Mouse (Mus musculus): ENCODE measurements around the gene Klf12. TPM values are rescaled to one million over a fixed set of nuclear protein-coding genes. Genes with fewer than 3 reads are reported as not detected.

Klf12 gene
- polyA plus RNA-seq, 1 experiment from 2014 or later = 15.4 TPM

DNA sequence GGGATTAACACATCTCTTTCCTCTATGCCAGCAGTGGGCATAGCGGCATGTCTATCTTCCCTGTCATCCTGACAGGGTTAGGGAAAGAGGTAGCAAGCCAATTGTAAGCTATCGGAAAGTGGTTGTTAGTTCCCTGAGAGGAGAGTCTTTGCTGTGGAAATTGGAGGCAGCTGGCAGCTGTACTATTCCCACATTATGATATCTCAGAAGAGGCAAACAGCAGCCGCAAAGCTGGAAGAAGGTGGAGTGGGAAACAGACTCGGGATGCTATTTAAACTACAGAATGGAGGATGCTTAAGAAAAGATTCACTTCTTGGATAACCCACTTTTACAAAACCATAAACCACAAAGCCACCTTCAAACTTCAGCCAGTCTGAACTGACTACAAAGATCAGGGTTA is 85.8 kb downstream of the Klf12 start:
- H3K4me2 ChIP-seq = no peak overlapping the region
- no peaks in the 10 kb centered on the region for H3K9me3 ChIP-seq (ENCODE audit: low read depth, low read length)
- H3K4me1 ChIP-seq (ENCODE audit: insufficient read depth) = no peaks in the 10 kb centered on the region
- H3K36me3 ChIP-seq (ENCODE audit: insufficient read depth) = no peaks in the 10 kb centered on the region
- H3K4me3 ChIP-seq (ENCODE audit: low read depth, low read length) = no peak overlapping the region
- H3K27me3 ChIP-seq (ENCODE audit: insufficient read depth, low read length) = no peaks in the 10 kb centered on the region
- ATAC-seq (ENCODE audit: insufficient read depth) (no peak), DNase-seq (no peak)
- 95% methylated on average over 4 of the region's 4 CpGs for WGBS
- no peak overlapping the region for H3K27ac ChIP-seq (ENCODE audit: low read depth)
- no peak for TF ChIP-seq CTCF (IDR thresholded peaks at IDR 0.05; ENCODE audit: low read depth)
- no peak overlapping the region for H3K9ac ChIP-seq

DNA sequence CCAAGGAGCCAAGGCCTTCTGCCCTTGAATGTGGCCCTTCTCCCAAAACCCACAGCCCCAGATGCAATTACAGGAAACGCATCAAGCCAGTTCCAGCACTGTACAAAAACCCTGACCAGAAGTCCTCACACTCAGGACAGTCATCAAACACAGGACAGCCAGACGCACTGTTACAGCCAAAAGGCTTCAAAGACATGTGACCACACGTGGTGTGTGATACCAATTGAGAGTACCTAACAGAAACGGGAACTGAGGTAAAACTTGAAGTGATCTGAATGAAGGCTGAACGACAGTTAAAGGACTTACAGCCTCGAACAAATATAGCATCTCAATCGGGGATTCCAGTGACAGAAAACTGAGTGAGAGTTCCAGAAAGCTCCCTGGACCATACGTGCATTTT is 87.3 kb downstream of the Klf12 start:
- Histone ChIP-seq H3K36me3 (ENCODE audit: insufficient read depth) (no peaks in the 10 kb centered on the region), H3K27ac (ENCODE audit: low read depth) (no peak overlapping the region), H3K9me3 (ENCODE audit: low read depth, low read length) (no peaks in the 10 kb centered on the region), H3K4me1 (ENCODE audit: insufficient read depth) (no peaks in the 10 kb centered on the region), H3K27me3 (ENCODE audit: insufficient read depth, low read length) (no peaks in the 10 kb centered on the region), H3K9ac (no peak overlapping the region), H3K4me2 (no peak overlapping the region), H3K4me3 (ENCODE audit: low read depth, low read length) (no peak overlapping the region)
- TF ChIP-seq CTCF (IDR thresholded peaks at IDR 0.05; ENCODE audit: low read depth) = no peak
- DNase-seq (no peak), ATAC-seq (ENCODE audit: insufficient read depth) (no peak)
- WGBS = 93% methylated on average over 8 of the region's 8 CpGs

DNA sequence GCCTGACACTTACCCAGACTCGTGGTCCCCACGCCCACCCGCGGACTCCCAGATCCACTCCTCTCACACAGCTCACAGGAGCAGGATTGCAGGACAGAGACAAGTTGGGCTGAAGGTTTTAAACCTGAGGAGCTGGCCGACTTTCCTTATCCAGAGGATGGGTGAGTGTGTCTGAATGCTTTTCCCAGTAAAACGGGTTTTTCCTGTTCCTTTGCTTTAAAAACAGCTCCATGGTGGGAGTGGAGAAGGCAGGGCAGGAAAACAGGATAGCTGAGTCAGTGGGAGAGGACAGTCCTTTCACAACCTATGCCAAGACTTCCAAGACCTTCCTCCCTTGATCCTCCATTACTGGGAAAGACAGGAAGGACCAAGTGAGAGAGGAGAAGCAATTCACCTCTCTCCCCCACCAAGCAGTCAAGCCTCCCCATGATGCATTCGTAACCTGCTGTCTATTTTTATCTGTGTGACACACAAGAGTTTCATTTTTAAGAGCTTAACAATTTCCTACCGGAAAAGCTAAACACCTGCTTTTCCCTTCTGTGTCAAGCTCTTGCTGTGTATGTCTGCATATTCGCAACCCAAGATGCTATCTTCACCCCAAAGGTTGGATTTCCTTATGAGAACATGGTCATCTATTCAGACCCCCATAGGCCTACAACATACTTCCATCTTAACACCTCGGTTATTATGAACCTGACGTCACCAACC is 94.8 kb downstream of the Klf12 start:
- Histone ChIP-seq H3K9me3 (ENCODE audit: low read depth, low read length) (no peaks in the 10 kb centered on the region), H3K4me3 (ENCODE audit: low read depth, low read length) (no peak overlapping the region), H3K4me1 (ENCODE audit: insufficient read depth) (no peaks in the 10 kb centered on the region), H3K27ac (ENCODE audit: low read depth) (no peak overlapping the region), H3K9ac (no peak overlapping the region), H3K27me3 (ENCODE audit: insufficient read depth, low read length) (no peaks in the 10 kb centered on the region), H3K4me2 (no peak overlapping the region), H3K36me3 (ENCODE audit: insufficient read depth) (no peaks in the 10 kb centered on the region)
- TF ChIP-seq CTCF (IDR thresholded peaks at IDR 0.05; ENCODE audit: low read depth) = no peak
- WGBS = 73% methylated on average over 11 of the region's 11 CpGs
- DNase-seq = no peak
- no peak for ATAC-seq (ENCODE audit: insufficient read depth)

GRCm38 (mm10) chr14:100187372-100187771 is 97.1 kb downstream of the Klf12 start:
- no peaks in the 10 kb centered on the region for H3K36me3 ChIP-seq (ENCODE audit: insufficient read depth)
- WGBS = 68% methylated on average over 3 of the region's 3 CpGs
- H3K9ac ChIP-seq = no peak overlapping the region
- ATAC-seq (ENCODE audit: insufficient read depth) (no peak), DNase-seq (no peak)
- no peak overlapping the region for H3K4me2 ChIP-seq
- no peaks in the 10 kb centered on the region for H3K9me3 ChIP-seq (ENCODE audit: low read depth, low read length)
- no peaks in the 10 kb centered on the region for H3K27me3 ChIP-seq (ENCODE audit: insufficient read depth, low read length)
- TF ChIP-seq CTCF (IDR thresholded peaks at IDR 0.05; ENCODE audit: low read depth) = no peak
- H3K4me3 ChIP-seq (ENCODE audit: low read depth, low read length) = no peak overlapping the region
- H3K4me1 ChIP-seq (ENCODE audit: insufficient read depth) = no peaks in the 10 kb centered on the region
- H3K27ac ChIP-seq (ENCODE audit: low read depth) = no peak overlapping the region

DNA sequence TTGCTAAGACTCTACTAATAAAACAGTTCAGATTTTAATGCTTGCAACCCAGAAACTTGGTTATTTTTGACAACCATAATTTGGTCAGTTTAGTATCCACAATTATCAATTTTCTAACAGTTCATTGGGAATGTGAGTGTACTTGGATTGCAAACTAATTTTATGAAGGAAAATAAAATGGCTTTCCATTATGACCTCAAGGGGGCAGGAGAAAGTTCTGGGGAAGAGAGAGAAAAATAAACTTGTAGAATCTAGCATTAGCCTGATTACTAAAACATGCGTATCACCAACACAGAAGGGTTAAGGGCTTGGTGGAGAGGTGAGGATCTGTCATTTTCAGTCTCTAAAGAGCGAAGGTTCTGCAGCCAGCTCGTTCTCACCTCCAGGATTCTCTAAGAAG is 106.7 kb downstream of the Klf12 start:
- Histone ChIP-seq H3K36me3 (ENCODE audit: insufficient read depth) (no peaks in the 10 kb centered on the region), H3K27me3 (ENCODE audit: insufficient read depth, low read length) (no peaks in the 10 kb centered on the region), H3K4me2 (no peak overlapping the region), H3K4me3 (ENCODE audit: low read depth, low read length) (no peak overlapping the region), H3K9ac (no peak overlapping the region), H3K4me1 (ENCODE audit: insufficient read depth) (no peaks in the 10 kb centered on the region; the same call in 1 of the 2 replicates), H3K27ac (ENCODE audit: low read depth) (no peak overlapping the region), H3K9me3 (ENCODE audit: low read depth, low read length) (no peaks in the 10 kb centered on the region)
- TF ChIP-seq CTCF (IDR thresholded peaks at IDR 0.05; ENCODE audit: low read depth) = peak; percentile 33; the same call in 1 of the 2 replicates
- 68% methylated on average over 3 of the region's 3 CpGs for WGBS
- DNase-seq (peak; percentile 31), ATAC-seq (ENCODE audit: insufficient read depth) (no peak)

GRCm38 (mm10) chr14:100165075-100165474 is 119.4 kb downstream of the Klf12 start:
- Histone ChIP-seq H3K27me3 (ENCODE audit: insufficient read depth, low read length) (no peaks in the 10 kb centered on the region), H3K36me3 (ENCODE audit: insufficient read depth) (no peaks in the 10 kb centered on the region), H3K4me2 (no peak overlapping the region), H3K4me1 (ENCODE audit: insufficient read depth) (no peaks in the 10 kb centered on the region), H3K9ac (no peak overlapping the region), H3K9me3 (ENCODE audit: low read depth, low read length) (no peaks in the 10 kb centered on the region), H3K27ac (ENCODE audit: low read depth) (no peak overlapping the region), H3K4me3 (ENCODE audit: low read depth, low read length) (no peak overlapping the region)
- ATAC-seq (ENCODE audit: insufficient read depth) (no peak), DNase-seq (no peak)
- 90% methylated on average over 2 of the region's 2 CpGs for WGBS
- TF ChIP-seq CTCF (IDR thresholded peaks at IDR 0.05; ENCODE audit: low read depth) = no peak

GRCm38 (mm10) chr14:100156639-100157038 is 127.8 kb downstream of the Klf12 start:
- H3K4me1 ChIP-seq (ENCODE audit: insufficient read depth) = no peaks in the 10 kb centered on the region
- TF ChIP-seq CTCF (IDR thresholded peaks at IDR 0.05; ENCODE audit: low read depth) = no peak
- no peak for ATAC-seq (ENCODE audit: insufficient read depth)

More at GRCm38 (mm10) chr14:100156639-100157038, 127.8 kb downstream of the Klf12 start:
- no peak overlapping the region for H3K9ac ChIP-seq
- no peaks in the 10 kb centered on the region for H3K27me3 ChIP-seq (ENCODE audit: insufficient read depth, low read length)
- DNase-seq = no peak
- no peaks in the 10 kb centered on the region for H3K36me3 ChIP-seq (ENCODE audit: insufficient read depth)
- no peak overlapping the region for H3K4me3 ChIP-seq (ENCODE audit: low read depth, low read length)
- H3K4me2 ChIP-seq = no peak overlapping the region
- H3K27ac ChIP-seq (ENCODE audit: low read depth) = no peak overlapping the region
- no peaks in the 10 kb centered on the region for H3K9me3 ChIP-seq (ENCODE audit: low read depth, low read length)
